Mouse (Mus musculus) E14TG2a.4 (cell line): ENCODE results near the gene Cgrrf1.

ENCODE experiments used
- H3K27me3 ChIP-seq: 2 replicates; pipeline ENCODE4 v1.6.1; 2014; ENCODE audit warnings: low read length, control low read depth; ENCODE audit not compliant: insufficient read depth
- H3K36me3 ChIP-seq: 2 replicates; pipeline ENCODE4 v1.6.1; 2014; ENCODE audit warnings: low read length, control low read depth; ENCODE audit not compliant: insufficient read depth
- H3K4me1 ChIP-seq: replicated peaks from 2 replicates; pipeline ENCODE4 v1.6.1; 2014; ENCODE audit warnings: low read depth, low read length, control low read depth
- H3K4me3 ChIP-seq: replicated peaks from 2 replicates; pipeline ENCODE4 v1.5.1; 2014; ENCODE audit warnings: mild to moderate bottlenecking, low read length
- H3K9me3 ChIP-seq: 2 replicates; pipeline ENCODE4 v1.6.1; 2014; ENCODE audit warnings: low read length, control low read depth
- CTCF ChIP-seq: conservative IDR thresholded peaks from 2 replicates; pipeline ENCODE4 v1.5.1; 2014; ENCODE audit warnings: low read length
- NANOG ChIP-seq: IDR thresholded peaks from 2 replicates; pipeline ENCODE4 v1.6.1; 2014; ENCODE audit warnings: borderline replicate concordance, low read length, mixed read lengths
- POU5F1 ChIP-seq: IDR thresholded peaks from 2 replicates; pipeline ENCODE4 v1.6.1; 2014; ENCODE audit warnings: low read length, borderline replicate concordance

Gene Cgrrf1

GRCm38 (mm10) chr14:46893961-46894360, 62.0 kb downstream of the Cgrrf1 start:
- H3K27me3 ChIP-seq = peaks cover 32% of the 10 kb centered on the region
- TF ChIP-seq NANOG = no peak
- TF ChIP-seq POU5F1 = no peak
- no peak for TF ChIP-seq CTCF
- H3K4me3 ChIP-seq = no peak overlapping the region
- no peaks in the 10 kb centered on the region for H3K36me3 ChIP-seq
- no peaks in the 10 kb centered on the region for H3K4me1 ChIP-seq
- H3K9me3 ChIP-seq = peaks cover 6% of the 10 kb centered on the region; the same call in 1 of the 2 replicates

GRCm38 (mm10) chr14:46897953-46898352, 66.0 kb downstream of the Cgrrf1 start:
- H3K9me3 ChIP-seq = peaks cover 6% of the 10 kb centered on the region; the same call in 1 of the 2 replicates
- H3K36me3 ChIP-seq = no peaks in the 10 kb centered on the region
- peaks cover 25% of the 10 kb centered on the region for H3K27me3 ChIP-seq
- no peaks in the 10 kb centered on the region for H3K4me1 ChIP-seq
- TF ChIP-seq POU5F1 = no peak
- TF ChIP-seq NANOG = no peak
- no peak overlapping the region for H3K4me3 ChIP-seq

GRCm38 (mm10) chr14:46898626-46899025, 66.7 kb downstream of the Cgrrf1 start:
- Histone ChIP-seq H3K4me1 (no peaks in the 10 kb centered on the region), H3K4me3 (no peak overlapping the region), H3K36me3 (no peaks in the 10 kb centered on the region), H3K27me3 (peaks cover 25% of the 10 kb centered on the region), H3K9me3 (peaks cover 6% of the 10 kb centered on the region; the same call in 1 of the 2 replicates)
- TF ChIP-seq CTCF (no peak), POU5F1 (no peak), NANOG (no peak)

GRCm38 (mm10) chr14:46902498-46903087, 70.7 kb downstream of the Cgrrf1 start:
- H3K27me3 ChIP-seq = no peaks in the 10 kb centered on the region
- no peak overlapping the region for H3K4me3 ChIP-seq
- no peak for TF ChIP-seq CTCF
- no peak for TF ChIP-seq NANOG
- no peak for TF ChIP-seq POU5F1
- H3K9me3 ChIP-seq = peaks cover 6% of the 10 kb centered on the region; the same call in 1 of the 2 replicates
- H3K4me1 ChIP-seq = no peaks in the 10 kb centered on the region
- no peaks in the 10 kb centered on the region for H3K36me3 ChIP-seq
